Comparison of ENCODE assay signal across 18 mouse cellular contexts in the genomic region with DNA sequence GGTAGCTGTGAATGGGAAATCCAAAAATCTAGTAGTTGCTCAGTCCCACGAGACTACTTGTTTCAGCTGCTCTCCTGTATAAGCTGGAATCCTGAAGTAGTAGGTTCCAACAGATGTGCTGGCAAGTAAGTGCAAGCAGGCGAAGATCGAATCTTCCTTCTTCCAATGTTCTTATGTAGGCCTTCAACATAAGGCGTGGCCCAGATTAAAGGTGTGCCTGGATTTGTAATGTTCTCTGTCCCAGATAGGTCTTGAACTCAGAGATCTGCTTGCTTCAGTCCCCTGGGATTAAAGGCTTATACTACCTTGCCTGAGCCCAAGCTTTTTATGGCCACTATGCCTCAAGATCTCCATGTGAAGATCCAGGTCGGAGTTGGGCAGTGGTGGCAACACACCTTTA. TPM values are rescaled to one million over a fixed set of nuclear protein-coding genes. Genes with fewer than 3 reads are reported as not detected.
"Had no signal": no experiment of that assay in that cellular context is flagged by ENCODE, and none has a peak within 500 bp of the region (broad histone marks: within the 10 kb centered on the region; RNA-seq: fewer than 3 reads in every experiment).

Gene D7Ertd443e, minus strand, starts transcription at position 101 of the 400 bp plus-strand sequence.

- H3K27ac ChIP-seq: neural tube, embryonic 12.5 days; neural tube, embryonic 13.5 days; neural tube, embryonic 15.5 days; stomach, embryonic 15.5 days; stomach, postnatal 0 days had no signal

- H3K27me3 ChIP-seq: neural tube, embryonic 12.5 days; neural tube, embryonic 13.5 days; neural tube, embryonic 15.5 days; stomach, embryonic 15.5 days had no signal

- DNase-seq: retina, postnatal 1 day; right cerebral cortex, adult 18-20 months; right cerebral cortex, postnatal 14 days; right cerebral cortex, postnatal 25 days; right cerebral cortex, postnatal 4 days; spleen, adult 18-20 months; thymus, adult 18-20 months; thymus, adult 2 months; thymus, postnatal 14 days; thymus, postnatal 25 days; thymus, postnatal 36 days; thymus, postnatal 4 days had no signal

- H3K36me3 ChIP-seq: neural tube, embryonic 12.5 days; neural tube, embryonic 13.5 days; neural tube, embryonic 15.5 days; stomach, embryonic 15.5 days had no signal

- H3K4me1 ChIP-seq: neural tube, embryonic 12.5 days had no signal

- H3K4me3 ChIP-seq: neural tube, embryonic 12.5 days; neural tube, embryonic 13.5 days; neural tube, embryonic 15.5 days; stomach, embryonic 15.5 days had no signal

RNA-seq across cellular contexts. Expression of gene D7Ertd443e, which starts in this region (rescaled TPM):
- polyA plus RNA-seq: neural tube, embryonic 12.5 days; small intestine, adult 2 months had no signal
